Mouse (Mus musculus) gastrocnemius, adult 8-10 months (tissue): Measurements from ENCODE around the gene Hsd17b12. TPM values are rescaled to one million over a fixed set of nuclear protein-coding genes. Genes with fewer than 3 reads are reported as not detected.
A peak's percentile ranks its signal among the peaks of the same experiment; 100 is the strongest.

Source experiments
- DNase-seq, 2 experiments: peaks; one replicate each; pipeline ENCODE4 v3.0.0; 2022; ENCODE audit warnings: low spot score in 2 of 2
- total RNA-seq, 4 experiments: library from RNA; stranded (reverse); gene quantifications; 2 replicates each; pipeline ENCODE4 v1.2.4; 2022

Gene Hsd17b12
- total RNA-seq, 4 experiments from 2014 or later: 4.1 to 5.1 (median 4.5) TPM

DNA sequence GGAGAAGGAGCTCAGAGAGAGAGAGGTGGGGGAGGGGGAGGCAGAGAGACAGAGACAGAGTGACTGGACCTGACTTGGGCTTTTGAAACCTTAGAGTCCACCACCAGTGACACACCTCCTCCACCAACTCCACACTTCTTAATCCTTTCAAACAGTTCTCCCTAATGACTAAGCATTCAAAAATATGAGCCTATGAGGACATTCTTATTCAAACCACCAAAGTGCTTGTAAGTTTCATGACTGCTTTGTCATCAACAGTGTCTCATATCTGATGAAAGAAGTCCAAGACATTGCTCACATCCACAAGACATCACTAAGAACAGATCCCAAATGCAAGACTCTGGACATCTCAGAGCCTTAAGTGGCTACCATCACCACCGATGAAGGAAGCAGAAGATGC lies 67.9 kb downstream of the Hsd17b12 start:
- no peak for DNase-seq

DNA sequence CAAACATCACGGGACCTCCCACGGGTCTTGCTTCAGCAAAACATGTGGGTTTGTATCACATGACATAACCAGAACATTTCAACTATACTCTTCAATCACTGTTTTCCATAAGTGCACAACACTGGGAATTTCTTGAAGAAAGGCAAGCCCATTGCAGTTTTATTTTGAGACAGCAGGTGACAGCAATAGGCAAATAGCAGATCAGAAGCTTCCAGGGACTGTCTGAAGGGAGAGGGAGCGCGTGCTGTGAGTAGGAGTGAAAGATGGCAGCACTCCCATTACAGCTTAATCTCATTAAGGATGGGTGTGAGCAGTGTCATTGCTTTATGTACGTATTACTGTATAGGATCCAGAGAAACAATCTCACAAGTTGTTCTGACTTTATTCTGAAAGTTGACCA lies 88.3 kb downstream of the Hsd17b12 start:
- no peak for DNase-seq

DNA sequence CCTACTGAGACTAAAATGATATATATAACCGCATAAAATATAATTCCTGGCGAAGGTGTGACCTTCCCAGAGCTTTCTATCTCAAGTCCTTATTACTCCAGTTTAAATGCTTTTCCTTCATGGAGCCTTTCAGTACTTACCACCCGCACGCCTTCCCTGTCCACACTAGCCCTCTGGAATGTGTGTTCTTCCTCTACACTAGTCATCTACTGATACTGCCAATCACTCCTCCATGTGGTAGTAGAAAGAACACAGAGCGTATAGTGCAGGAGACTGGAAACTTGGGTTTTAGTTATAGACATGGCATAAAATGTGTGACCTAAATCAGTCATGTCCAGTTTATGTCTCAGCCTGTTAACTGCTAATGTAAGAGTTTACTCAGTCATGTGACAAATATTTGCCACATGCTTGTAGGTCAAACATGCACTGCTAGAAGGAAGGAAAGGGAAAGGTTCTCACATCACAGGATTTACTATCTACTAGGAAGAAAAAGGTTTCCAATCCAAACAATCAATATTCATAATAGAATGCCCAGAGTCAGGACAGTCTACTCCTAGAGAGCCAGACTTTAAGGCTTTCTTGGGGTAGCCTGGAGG lies 91.1 kb downstream of the Hsd17b12 start:
- DNase-seq: no peak

DNA sequence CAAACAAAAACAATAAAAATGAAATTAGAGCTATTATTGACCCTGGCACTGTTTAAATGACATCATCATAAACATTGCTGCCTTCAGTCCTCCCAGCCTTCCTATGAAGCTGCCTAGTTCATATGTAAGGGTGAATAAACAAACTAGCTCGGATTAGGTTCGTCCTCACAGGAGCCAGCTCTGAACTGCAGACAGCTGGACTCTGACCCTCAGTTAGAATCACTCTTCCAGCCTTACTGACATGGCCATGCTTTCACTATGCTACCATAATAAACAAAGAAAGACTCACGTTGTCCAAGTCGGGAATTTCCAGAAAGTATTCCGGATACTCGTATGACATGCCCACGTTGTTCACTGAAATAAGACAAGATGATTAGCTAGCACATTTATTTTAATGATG lies 91.6 kb downstream of the Hsd17b12 start:
- DNase-seq: no peak

DNA sequence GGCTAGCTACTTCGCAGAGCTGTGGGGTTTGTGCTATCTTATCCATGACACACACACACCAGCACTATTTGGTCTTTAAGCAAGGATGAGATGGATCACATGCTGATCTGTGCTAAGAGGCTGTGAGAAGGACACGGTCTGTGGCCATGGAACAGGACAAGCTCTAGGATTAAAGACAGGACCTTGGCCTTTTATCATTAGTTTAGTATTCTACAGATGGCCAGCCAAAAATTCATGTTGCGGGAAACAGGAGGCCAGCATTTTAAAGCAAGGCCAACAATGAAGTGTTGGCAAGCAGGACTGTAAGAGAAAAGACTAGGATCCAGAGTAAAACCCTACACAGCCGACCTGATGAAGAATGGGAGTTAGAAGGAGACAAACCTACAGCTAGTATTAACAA lies 95.0 kb downstream of the Hsd17b12 start:
- DNase-seq: no peak

DNA sequence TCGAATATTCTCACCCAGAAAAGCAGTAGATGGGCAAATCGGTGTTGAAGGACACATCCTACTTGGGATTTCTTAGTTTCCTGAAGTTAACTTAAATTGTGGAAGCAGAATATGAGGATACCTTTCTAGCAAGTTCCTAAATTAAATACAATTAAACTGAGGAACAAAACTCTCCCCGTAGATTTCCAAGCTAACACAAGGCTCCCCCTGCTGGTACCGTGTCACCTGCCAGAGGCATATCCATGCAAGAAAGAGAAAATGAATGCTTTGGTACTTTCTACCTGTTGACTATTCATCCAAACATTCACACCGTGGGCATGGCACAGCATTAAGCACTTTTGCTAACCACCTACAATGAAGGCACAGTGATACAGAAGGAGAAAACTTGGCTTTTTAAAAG lies 98.3 kb downstream of the Hsd17b12 start:
- no peak for DNase-seq

DNA sequence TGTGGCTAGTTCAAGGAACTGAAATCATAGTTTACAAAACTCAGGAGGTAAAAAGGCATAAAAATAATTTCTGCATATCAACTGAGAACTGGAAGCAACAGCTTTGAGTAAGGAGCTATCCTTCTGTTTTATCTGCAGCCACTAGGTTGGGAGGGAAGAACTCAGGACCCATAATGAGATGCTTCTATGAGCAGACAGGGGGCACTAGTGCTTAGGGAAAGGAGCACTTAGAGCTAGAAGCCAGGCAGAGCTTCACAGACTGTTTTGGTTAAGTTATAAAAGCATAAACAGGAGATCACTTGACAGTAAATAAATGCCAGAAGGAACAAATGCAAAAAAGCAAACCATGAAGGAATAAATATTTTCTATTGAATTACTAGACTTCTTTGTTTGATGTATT lies 103.0 kb downstream of the Hsd17b12 start:
- no peak for DNase-seq

DNA sequence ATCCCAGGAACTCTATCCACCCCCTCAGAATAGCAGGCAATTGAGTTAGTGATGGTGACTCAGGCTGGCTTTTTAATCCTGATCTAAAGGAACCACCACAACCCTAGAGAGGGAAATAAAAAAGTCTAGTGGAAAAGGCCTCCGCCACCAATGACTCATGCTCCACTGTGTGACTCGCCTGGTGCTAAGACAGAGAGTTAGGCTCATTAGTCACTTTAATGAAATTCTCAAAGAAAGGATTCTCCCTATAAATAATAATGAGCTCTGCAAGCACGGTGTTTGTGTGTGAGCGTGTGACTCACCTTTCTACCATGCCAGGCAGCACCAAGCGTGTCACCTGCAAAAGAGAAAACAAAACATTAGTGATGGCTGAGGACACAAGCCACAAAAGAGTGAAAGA lies 105.8 kb downstream of the Hsd17b12 start:
- no peak for DNase-seq

DNA sequence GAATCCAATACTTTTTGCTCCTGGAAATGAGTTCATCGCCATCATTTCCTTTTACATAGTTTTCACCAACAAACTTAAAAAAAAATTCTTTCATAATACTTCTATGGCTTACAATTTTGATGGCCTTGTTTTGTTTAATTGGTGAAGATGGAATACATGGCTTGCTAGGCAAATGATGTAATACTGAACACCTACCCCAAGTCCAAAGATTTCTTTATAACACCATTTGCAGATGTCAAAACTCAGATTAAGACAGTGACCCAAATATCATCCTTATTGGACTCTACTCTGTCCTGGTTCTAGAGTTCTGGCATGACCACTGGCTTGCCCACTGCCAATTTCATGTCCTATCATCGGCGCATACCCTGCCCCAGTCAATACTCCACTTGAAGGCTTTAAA lies 106.9 kb downstream of the Hsd17b12 start:
- no peak for DNase-seq

DNA sequence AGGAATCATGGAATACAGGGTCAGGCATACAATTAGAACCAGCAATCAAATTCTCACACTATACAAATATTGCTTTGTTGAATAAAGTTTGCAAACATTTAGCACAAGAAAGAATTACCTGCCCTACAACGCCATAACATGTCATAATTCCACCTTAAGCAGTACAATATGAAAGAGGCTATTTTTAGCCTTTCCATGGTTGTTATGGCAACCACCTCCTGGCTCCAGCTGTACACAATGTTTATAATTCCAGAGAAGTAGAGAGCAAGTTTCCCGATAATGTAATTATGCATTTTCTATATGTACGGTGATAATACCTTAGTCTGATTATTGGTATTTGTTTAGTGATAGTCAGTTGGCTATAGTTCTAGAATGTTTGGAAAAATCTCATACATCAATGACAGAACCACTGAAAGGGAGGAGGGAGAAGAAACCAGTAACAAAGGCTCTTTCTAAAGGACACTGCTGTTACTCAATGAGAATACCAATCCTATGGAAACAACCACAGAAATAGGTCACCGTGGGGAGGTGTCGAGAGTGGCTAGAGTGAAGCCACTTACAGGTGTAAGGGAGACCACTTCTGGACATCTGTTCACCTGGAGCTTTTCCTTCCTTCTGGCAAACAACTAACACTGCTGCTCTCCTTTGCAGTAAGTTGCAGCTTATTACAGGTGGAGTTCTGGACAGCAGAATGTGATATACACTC lies 108.1 kb downstream of the Hsd17b12 start:
- no peak for DNase-seq

DNA sequence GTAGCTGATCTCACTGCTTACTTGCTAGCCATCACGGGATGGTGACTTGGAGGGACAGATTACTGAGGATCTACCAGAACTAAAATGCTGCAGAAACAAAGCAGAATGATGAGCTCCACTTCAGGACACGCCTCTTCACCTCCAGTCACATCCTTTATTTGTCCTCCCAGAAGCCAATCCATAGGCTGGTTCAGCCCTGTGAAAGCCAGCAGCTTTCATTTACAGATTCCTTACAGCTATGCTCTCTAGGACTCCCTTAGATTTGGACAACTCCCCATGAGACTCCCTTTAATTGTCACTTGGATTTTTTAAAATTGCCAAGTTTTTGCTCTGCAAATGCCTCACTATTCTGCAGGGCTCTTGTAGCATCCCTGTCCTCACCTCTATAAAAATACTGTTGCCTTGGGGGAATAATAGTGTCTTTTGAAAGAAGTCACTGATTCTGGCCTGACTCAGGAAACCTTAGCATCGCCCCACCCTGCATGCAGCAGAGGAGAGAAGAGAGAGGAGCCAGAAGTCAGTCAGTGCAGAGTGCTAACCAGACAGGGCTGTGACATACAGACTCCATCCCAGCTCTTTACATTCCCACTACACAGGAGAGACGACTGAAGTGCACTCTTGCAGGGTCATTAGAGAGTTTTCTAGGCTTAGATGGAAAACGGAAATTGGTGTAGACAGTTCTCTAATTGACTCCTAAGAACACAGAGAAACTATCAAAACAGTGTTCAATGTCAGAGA lies 108.9 kb downstream of the Hsd17b12 start:
- no peak for DNase-seq

DNA sequence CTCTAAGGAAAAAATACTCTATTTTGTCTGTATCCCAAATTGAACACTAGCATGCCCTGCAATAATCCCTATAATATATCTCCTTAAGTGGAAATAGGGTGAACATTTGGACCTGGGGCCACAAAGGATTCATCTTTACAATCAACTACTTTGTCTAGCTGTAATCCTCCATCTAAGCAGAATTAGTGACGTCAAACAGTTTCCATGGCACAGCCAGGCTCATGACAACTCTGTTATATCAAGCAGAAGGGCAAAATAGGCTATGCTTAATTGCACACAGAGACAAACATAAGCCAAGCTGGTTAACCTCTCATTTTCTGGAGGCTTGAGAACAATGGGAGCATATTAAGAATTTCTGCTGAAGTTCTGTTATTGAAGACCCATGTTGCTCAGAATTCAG lies 109.5 kb downstream of the Hsd17b12 start:
- DNase-seq: no peak

DNA sequence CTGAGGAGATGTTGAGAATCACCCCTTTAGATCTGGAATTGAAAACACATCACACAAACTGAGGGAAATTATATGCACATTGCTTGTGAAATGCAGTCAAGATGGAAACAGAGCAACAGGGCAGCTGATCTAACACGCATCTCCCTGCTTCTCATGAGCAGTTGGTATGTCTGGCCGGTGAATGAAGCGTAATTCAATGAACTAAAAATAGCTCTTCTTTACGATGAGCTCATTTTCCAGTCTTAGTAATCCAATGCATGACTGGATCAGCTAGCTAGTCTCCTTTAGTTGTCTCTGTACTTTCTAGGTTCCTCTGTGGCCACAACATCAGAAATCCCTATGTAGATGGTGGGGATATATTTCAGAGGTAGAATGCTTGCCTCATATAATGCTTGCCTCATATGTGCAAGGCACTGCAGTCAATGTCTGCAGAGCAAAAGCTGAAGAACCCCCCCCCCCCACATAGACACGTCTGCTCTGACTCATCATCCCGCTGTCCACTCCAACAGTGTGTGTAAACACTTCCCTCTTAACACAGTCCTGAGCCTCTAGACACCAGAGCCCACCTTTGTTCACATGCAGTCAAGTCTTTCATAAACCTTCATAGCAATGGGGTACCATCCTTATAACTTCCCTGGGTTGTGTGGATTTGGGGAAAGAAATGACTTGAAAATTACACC lies 112.2 kb downstream of the Hsd17b12 start:
- no peak for DNase-seq

DNA sequence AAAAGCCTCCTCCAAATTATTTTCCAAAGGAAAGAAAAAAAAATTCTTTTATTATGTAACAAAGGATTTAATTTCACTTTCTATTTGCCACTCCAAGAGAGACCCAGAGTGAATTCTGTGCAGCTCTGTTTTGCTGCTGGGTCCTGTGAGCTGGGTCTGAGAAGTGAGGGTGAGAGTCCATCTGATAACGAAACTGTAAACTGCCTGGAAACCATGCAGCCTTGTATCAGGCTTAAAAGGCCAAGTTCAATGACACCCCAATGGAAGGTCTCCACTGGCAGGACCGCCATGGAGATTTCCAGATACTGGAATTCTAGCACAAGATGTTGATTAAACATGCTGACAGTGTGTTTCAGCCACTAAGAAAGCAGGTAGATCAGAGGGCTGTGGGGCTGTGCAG lies 113.6 kb downstream of the Hsd17b12 start:
- DNase-seq: no peak

DNA sequence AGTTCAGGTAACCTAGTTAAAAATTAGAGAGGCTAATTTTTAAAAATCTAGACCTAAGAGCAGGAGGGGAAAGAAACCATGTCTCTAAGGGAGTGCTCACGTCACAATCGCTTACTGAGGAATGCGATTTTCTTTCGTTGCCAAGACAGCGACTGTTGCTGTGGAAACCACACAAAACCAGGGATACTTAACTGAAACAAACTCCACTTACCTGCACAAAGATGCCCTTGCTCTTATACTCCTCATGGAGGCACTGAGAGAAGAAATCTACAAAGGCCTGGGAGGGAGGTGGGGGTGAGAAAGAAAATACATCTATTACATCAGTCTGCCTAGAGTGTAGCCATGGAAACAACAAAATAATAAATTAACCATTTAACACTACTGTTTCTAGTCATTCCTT lies 114.1 kb downstream of the Hsd17b12 start:
- no peak for DNase-seq

DNA sequence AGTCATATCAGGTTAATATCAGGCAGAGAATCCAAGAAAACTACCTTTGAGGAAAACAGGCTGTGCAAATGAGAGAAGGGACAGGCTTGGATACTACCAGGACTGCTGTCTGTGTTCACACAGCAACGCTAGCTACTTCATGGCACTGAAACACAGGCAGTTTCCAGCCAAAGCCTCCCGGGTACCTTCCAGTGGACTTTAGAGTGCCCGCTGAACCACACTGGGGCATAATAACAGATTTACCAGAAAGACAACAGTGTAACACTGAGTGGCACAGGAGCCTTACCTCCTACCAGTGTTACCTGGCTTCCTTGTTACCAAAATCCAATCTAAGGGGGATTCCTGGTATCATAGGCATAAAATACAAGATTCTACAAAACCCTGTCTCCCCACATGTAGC lies 115.3 kb downstream of the Hsd17b12 start:
- DNase-seq: no peak

DNA sequence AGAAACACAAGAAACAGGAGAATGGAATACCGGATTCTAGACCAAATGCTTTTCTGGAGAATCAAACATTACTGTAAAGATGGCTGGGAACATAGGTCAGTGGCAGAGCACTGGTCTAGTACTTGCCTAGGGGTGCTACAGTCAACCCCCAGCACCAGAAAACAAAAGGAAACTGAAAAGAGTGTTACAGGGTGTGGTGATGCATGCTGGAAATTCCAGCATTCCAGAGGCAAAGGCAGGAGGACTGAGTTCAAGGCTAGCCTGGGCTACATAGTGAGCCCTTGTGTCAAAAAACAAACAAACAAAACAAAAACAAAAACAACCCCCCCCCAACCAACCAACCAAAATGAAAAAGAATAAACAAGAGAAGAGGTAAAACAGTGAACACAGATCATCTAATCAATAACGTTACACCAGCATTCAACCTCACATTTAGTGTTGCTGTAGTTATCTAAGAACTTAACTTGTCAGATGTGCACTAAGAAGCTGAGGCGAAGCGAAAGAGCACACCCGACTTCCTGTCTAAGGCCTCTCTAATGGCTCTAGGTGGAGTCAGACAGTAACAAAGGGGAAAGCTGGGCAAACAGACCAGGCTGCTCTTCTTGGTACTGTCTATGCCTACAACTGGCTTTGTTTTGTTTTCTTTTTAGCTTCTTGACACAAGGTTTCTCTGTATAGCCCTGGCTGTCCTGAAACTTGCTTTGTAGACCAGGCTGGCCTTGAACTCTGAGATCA lies 117.2 kb downstream of the Hsd17b12 start:
- DNase-seq: no peak

DNA sequence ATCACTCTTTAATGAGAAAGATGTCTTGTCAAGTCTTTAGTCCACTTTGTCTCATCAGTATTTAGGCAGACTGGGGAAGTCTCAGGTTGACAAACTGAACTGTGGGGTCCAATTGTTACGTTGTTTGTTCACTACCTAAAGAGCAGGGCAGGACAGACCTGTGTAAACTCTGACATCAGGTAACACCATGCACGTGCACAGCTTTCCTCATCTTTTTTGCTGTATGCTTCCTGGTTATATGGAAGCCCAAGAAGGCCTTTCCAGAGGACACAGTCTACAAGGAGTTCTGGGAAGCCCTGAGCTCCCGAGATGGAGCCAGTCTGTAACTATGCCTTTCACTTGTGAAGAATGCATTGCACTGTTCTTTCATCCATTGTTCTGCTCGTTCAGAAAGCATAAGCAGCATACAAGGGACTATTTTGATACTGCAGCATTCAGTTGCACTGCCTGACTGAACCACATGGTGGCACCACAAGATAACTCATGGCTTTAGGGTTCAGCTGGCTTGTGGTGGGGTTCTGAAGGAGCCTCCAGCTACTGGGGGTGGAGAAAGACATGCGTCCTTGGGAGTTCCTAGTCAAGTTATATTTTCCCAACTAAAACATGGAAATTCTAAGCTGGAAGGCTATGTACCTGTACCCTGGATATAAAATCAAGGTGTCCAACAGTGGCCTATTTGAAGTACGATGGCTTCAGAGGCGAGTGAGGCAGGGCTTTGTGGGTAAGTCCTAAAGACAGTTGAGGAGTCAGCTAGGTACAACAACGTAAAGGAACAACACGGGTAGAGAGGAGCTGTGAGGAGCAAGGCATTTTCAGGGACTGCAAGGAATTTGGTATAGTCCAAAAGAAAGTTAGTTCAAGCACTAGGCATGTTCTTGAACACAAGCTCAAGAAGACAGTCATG lies 122.1 kb downstream of the Hsd17b12 start:
- peak; percentile 43 to 45 for DNase-seq

DNA sequence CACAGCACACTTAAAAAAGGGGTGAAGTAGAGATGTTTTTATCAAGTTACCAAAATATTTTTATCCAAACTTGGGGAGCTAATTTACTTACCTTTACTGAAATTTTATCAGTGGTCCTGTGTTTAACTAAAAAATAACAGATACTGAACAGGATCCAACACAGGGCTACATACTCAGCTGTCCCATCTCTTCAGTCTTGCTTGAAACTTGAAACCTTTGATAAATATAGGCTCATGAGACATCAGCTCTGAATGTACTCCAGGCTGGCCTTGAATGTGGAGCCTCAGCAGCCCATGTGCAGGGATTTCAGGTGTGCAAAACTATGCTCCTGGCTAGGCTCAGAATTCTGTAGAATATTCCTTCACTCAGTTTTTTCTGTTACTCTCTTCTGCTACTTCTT lies 127.2 kb downstream of the Hsd17b12 start:
- DNase-seq: no peak

DNA sequence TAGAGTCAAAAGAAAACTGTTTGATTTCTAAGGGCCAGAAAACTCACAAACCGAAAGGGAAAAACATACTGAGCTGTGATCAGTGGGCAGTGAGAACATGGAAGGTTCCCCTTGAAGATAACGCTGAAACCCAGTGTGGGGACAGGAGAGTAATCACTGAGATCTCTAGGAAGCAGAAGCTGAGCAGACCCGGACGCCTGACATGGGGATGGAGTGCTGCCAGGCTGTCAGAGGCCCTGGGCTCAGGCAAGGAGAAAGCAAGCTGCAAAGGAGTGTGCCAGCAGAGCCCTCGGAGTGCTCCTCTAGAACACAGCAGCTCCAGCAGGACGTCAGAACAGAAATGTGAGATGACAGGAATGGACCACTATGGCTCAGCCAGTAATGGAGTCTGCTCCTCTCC lies 133.1 kb downstream of the Hsd17b12 start:
- no peak for DNase-seq
